9 mouse cellular contexts compared by ENCODE assay signal in genomic region chr7:80379531-80379930, GRCm38 (mm10). TPM values are rescaled to one million over a fixed set of nuclear protein-coding genes. Genes with fewer than 3 reads are reported as not detected.
A peak's percentile ranks its signal among the peaks of the same experiment; 100 is the strongest.
DNase-seq lines count a peak whose midpoint lies in the region; ATAC-seq and TF ChIP-seq lines count a peak whose summit lies in the region.
"Had no signal": no experiment of that assay in that cellular context is flagged by ENCODE, and none has a peak within 500 bp of the region (broad histone marks: within the 10 kb centered on the region; RNA-seq: fewer than 3 reads in every experiment).

No protein-coding gene starts in this region.

- H3K4me2 ChIP-seq in hindbrain, postnatal 0 days (ENCODE audit: low read depth, low read length), result no peak overlapping the region
- H3K4me2 ChIP-seq in hindbrain, embryonic 13.5 days, result no peak overlapping the region
- H3K4me2 ChIP-seq in intestine, embryonic 16.5 days (ENCODE audit: low read depth, low read length), result no peak overlapping the region
- H3K4me2 ChIP-seq: neural tube, embryonic 12.5 days had no signal

- TF ChIP-seq CTCF in hindbrain, postnatal 0 days (IDR thresholded peaks at IDR 0.05; ENCODE audit: low read depth), result peak; percentile 49

- no peaks in the 10 kb centered on the region for H3K9me3 ChIP-seq in hindbrain, postnatal 0 days (ENCODE audit: low read length)
- H3K9me3 ChIP-seq in hindbrain, embryonic 13.5 days, result no peaks in the 10 kb centered on the region
- no peaks in the 10 kb centered on the region for H3K9me3 ChIP-seq in embryonic facial prominence, embryonic 10.5 days
- H3K9me3 ChIP-seq in intestine, embryonic 16.5 days (ENCODE audit: control insufficient read depth, low read length), result no peaks in the 10 kb centered on the region
- H3K9me3 ChIP-seq: neural tube, embryonic 12.5 days had no signal

- H3K4me3 ChIP-seq in hindbrain, postnatal 0 days (ENCODE audit: low read length), result no peak overlapping the region
- H3K4me3 ChIP-seq in hindbrain, embryonic 13.5 days, result no peak overlapping the region
- H3K4me3 ChIP-seq in embryonic facial prominence, embryonic 10.5 days, result no peak overlapping the region
- no peak overlapping the region for H3K4me3 ChIP-seq in intestine, embryonic 16.5 days (ENCODE audit: low read length)
- H3K4me3 ChIP-seq: neural tube, embryonic 12.5 days had no signal

- ATAC-seq in hindbrain, postnatal 0 days, result no peak
- ATAC-seq in hindbrain, embryonic 13.5 days (ENCODE audit: low FRiP score), result no peak
- no peak for ATAC-seq in intestine, embryonic 16.5 days
- no peak for ATAC-seq in cerebellum, adult (ENCODE audit: insufficient number of reproducible peaks, low FRiP score, low TSS enrichment)

- DNase-seq in hindbrain, postnatal 0 days (ENCODE audit: low spot score), result peak; percentile 40
- peak; percentile 73 for DNase-seq in ES-CJ7 (ENCODE audit: low read depth, low spot score)
- peak; percentile 51 for DNase-seq in embryonic facial prominence, embryonic 10.5 days (ENCODE audit: low spot score)
- peak; percentile 65 for DNase-seq in retina, embryonic 14.5 days (ENCODE audit: low spot score)
- no peak for DNase-seq in gastrocnemius, adult 8-10 months (ENCODE audit: low spot score in 2 of 2)

- 69% methylated on average over 13 of the region's 13 CpGs for WGBS in hindbrain, postnatal 0 days
- WGBS in hindbrain, embryonic 13.5 days, result 56% methylated on average over 13 of the region's 13 CpGs
- 67% methylated on average over 13 of the region's 13 CpGs for WGBS in embryonic facial prominence, embryonic 10.5 days
- 59% methylated on average over 13 of the region's 13 CpGs for WGBS in intestine, embryonic 16.5 days

- H3K27ac ChIP-seq in hindbrain, postnatal 0 days, result no peak overlapping the region
- no peak overlapping the region for H3K27ac ChIP-seq in hindbrain, embryonic 13.5 days
- no peak overlapping the region for H3K27ac ChIP-seq in embryonic facial prominence, embryonic 10.5 days (replicated peaks)
- H3K27ac ChIP-seq in intestine, embryonic 16.5 days (ENCODE audit: low read length), result no peak overlapping the region
- H3K27ac ChIP-seq: neural tube, embryonic 12.5 days had no signal

- no peaks in the 10 kb centered on the region for H3K4me1 ChIP-seq in hindbrain, postnatal 0 days (ENCODE audit: insufficient read depth, low read length)
- peaks cover 12% of the 10 kb centered on the region for H3K4me1 ChIP-seq in hindbrain, embryonic 13.5 days (replicated peaks)
- peaks cover 18% of the 10 kb centered on the region for H3K4me1 ChIP-seq in embryonic facial prominence, embryonic 10.5 days
- H3K4me1 ChIP-seq in intestine, embryonic 16.5 days (ENCODE audit: control insufficient read depth, insufficient read depth, low read length), result no peaks in the 10 kb centered on the region

- no peaks in the 10 kb centered on the region for H3K36me3 ChIP-seq in hindbrain, postnatal 0 days (ENCODE audit: insufficient read depth, low read length)
- H3K36me3 ChIP-seq in hindbrain, embryonic 13.5 days, result 0 out of 2 replicates have a peak, but pooled peaks cover 4% of the 10 kb centered on the region
- peaks cover 15% of the 10 kb centered on the region; the same call in 1 of the 2 replicates for H3K36me3 ChIP-seq in embryonic facial prominence, embryonic 10.5 days (replicated peaks)
- no peaks in the 10 kb centered on the region for H3K36me3 ChIP-seq in intestine, embryonic 16.5 days (ENCODE audit: control insufficient read depth, insufficient read depth, low read length)
- H3K36me3 ChIP-seq: neural tube, embryonic 12.5 days had no signal

- no peak overlapping the region for H3K9ac ChIP-seq in hindbrain, postnatal 0 days (replicated peaks; ENCODE audit: low read length)
- H3K9ac ChIP-seq in hindbrain, embryonic 13.5 days, result no peak overlapping the region
- H3K9ac ChIP-seq in intestine, embryonic 16.5 days (ENCODE audit: low read depth, low read length), result no peak overlapping the region
- H3K9ac ChIP-seq: neural tube, embryonic 12.5 days had no signal

- no peaks in the 10 kb centered on the region for H3K27me3 ChIP-seq in hindbrain, postnatal 0 days (ENCODE audit: insufficient read depth, low read length)
- peaks cover 13% of the 10 kb centered on the region; the same call in 1 of the 2 replicates for H3K27me3 ChIP-seq in hindbrain, embryonic 13.5 days
- peaks cover 32% of the 10 kb centered on the region for H3K27me3 ChIP-seq in embryonic facial prominence, embryonic 10.5 days (replicated peaks; ENCODE audit: low read depth, poor library complexity, severe bottlenecking)
- no peaks in the 10 kb centered on the region for H3K27me3 ChIP-seq in intestine, embryonic 16.5 days (replicated peaks; ENCODE audit: control insufficient read depth, insufficient read depth, low read length)

RNA-seq across cellular contexts. Expression of gene Fes, which starts 8.2 kb away (rescaled TPM):
- total RNA-seq in hindbrain, postnatal 0 days (2014; rRNA removed), result 10.3 and 16.1 TPM in 2 replicates
- polyA plus RNA-seq in hindbrain, postnatal 0 days (2015; fragmentation: Nextera tagmentation; extraction: Ambion mirVana), result 4.9 and 5.6 TPM in 2 replicates
- 6.1 and 6.9 TPM in 2 replicates for polyA plus RNA-seq in hindbrain, embryonic 13.5 days (2015; fragmentation: Nextera tagmentation; extraction: Ambion mirVana)
- polyA plus RNA-seq in embryonic facial prominence, embryonic 10.5 days (2016; fragmentation: Nextera tagmentation; extraction: Ambion mirVana), result 8.2 and 8.4 TPM in 2 replicates
- total RNA-seq in gastrocnemius, adult 8-10 months (2022), result 1 to 10 TPM; 1.7 to 2.7 (median 2.4) TPM
- 10.9 and 11.6 TPM in 2 replicates for polyA plus RNA-seq in intestine, embryonic 16.5 days (2015; fragmentation: Nextera tagmentation; extraction: Ambion mirVana)

RNA-seq across cellular contexts. Expression of gene Man2a2, which starts 8.4 kb away (rescaled TPM):
- 55.5 and 61.3 TPM in 2 replicates for total RNA-seq in hindbrain, postnatal 0 days (2014; rRNA removed)
- polyA plus RNA-seq in hindbrain, postnatal 0 days (2015; fragmentation: Nextera tagmentation; extraction: Ambion mirVana), result 14.2 and 15.7 TPM in 2 replicates
- polyA plus RNA-seq in hindbrain, embryonic 13.5 days (2015; fragmentation: Nextera tagmentation; extraction: Ambion mirVana), result 20.8 and 23.4 TPM in 2 replicates
- polyA plus RNA-seq in embryonic facial prominence, embryonic 10.5 days (2016; fragmentation: Nextera tagmentation; extraction: Ambion mirVana), result 20.2 and 21.0 TPM in 2 replicates
- 100 to 1,000 TPM; 139 to 171 (median 148) TPM for total RNA-seq in gastrocnemius, adult 8-10 months (2022)
- 8.0 and 10.0 TPM in 2 replicates for polyA plus RNA-seq in intestine, embryonic 16.5 days (2015; fragmentation: Nextera tagmentation; extraction: Ambion mirVana)

RNA-seq across cellular contexts. Expression of gene Furin, which starts 25.7 kb away (rescaled TPM):
- total RNA-seq in hindbrain, postnatal 0 days (2014; rRNA removed), result 25.4 and 25.9 TPM in 2 replicates
- 6.6 and 6.8 TPM in 2 replicates for polyA plus RNA-seq in hindbrain, postnatal 0 days (2015; fragmentation: Nextera tagmentation; extraction: Ambion mirVana)
- 4.0 and 4.7 TPM in 2 replicates for polyA plus RNA-seq in hindbrain, embryonic 13.5 days (2015; fragmentation: Nextera tagmentation; extraction: Ambion mirVana)
- polyA plus RNA-seq in embryonic facial prominence, embryonic 10.5 days (2016; fragmentation: Nextera tagmentation; extraction: Ambion mirVana), result 6.0 and 6.3 TPM in 2 replicates
- 10 to 100 TPM; 50.3 to 60.1 (median 56.7) TPM for total RNA-seq in gastrocnemius, adult 8-10 months (2022)
- polyA plus RNA-seq in intestine, embryonic 16.5 days (2015; fragmentation: Nextera tagmentation; extraction: Ambion mirVana), result 7.8 and 9.7 TPM in 2 replicates

RNA-seq across cellular contexts. Expression of gene Hddc3, which starts 36.6 kb away (rescaled TPM):
- total RNA-seq in hindbrain, postnatal 0 days (2014; rRNA removed), result 30.1 and 32.2 TPM in 2 replicates
- polyA plus RNA-seq in hindbrain, postnatal 0 days (2015; fragmentation: Nextera tagmentation; extraction: Ambion mirVana), result 13.9 and 15.5 TPM in 2 replicates
- polyA plus RNA-seq in hindbrain, embryonic 13.5 days (2015; fragmentation: Nextera tagmentation; extraction: Ambion mirVana), result 19.6 and 21.4 TPM in 2 replicates
- 23.3 and 30.3 TPM in 2 replicates for polyA plus RNA-seq in embryonic facial prominence, embryonic 10.5 days (2016; fragmentation: Nextera tagmentation; extraction: Ambion mirVana)
- 10 to 100 TPM; 22.9 to 26.1 (median 24.6) TPM for total RNA-seq in gastrocnemius, adult 8-10 months (2022)
- 15.1 and 18.7 TPM in 2 replicates for polyA plus RNA-seq in intestine, embryonic 16.5 days (2015; fragmentation: Nextera tagmentation; extraction: Ambion mirVana)

RNA-seq across cellular contexts. Expression of gene Unc45a, which starts 38.7 kb away (rescaled TPM):
- 49.0 and 57.8 TPM in 2 replicates for total RNA-seq in hindbrain, postnatal 0 days (2014; rRNA removed)
- 46.6 and 47.8 TPM in 2 replicates for polyA plus RNA-seq in hindbrain, postnatal 0 days (2015; fragmentation: Nextera tagmentation; extraction: Ambion mirVana)
- polyA plus RNA-seq in hindbrain, embryonic 13.5 days (2015; fragmentation: Nextera tagmentation; extraction: Ambion mirVana), result 55.5 and 61.5 TPM in 2 replicates
- polyA plus RNA-seq in embryonic facial prominence, embryonic 10.5 days (2016; fragmentation: Nextera tagmentation; extraction: Ambion mirVana), result 51.3 and 53.3 TPM in 2 replicates
- 10 to 100 TPM; 10.4 to 14.9 (median 12.0) TPM for total RNA-seq in gastrocnemius, adult 8-10 months (2022)
- polyA plus RNA-seq in intestine, embryonic 16.5 days (2015; fragmentation: Nextera tagmentation; extraction: Ambion mirVana), result 35.0 and 38.5 TPM in 2 replicates

Comparison
In these comparisons a context has a peak if more than half of its experiments do, and no peak if none do; other contexts are left out.
1. DNase-seq: peak in hindbrain, postnatal 0 days (single experiment), ES-CJ7 (single experiment), embryonic facial prominence, embryonic 10.5 days (single experiment) and retina, embryonic 14.5 days (single experiment); none in gastrocnemius, adult 8-10 months (0 of 2).